Mouse (Mus musculus) C2C12 (cell line): ENCODE data around the gene Otop2. TPM values are rescaled to one million over a fixed set of nuclear protein-coding genes. Genes with fewer than 3 reads are reported as not detected.

ENCODE experiments used
- H3K27me3 ChIP-seq: one replicate; pipeline ENCODE4 v1.6.1; 2011; ENCODE audit not compliant: control insufficient read depth, insufficient read depth, insufficient read length
- H3K36me3 ChIP-seq: one replicate; pipeline ENCODE4 v1.6.1; 2011; ENCODE audit not compliant: control insufficient read depth, insufficient read depth
- H3K4me3 ChIP-seq: one replicate; pipeline ENCODE4 v1.5.1; 2011; ENCODE audit warnings: mild to moderate bottlenecking, control low read depth; ENCODE audit not compliant: poor library complexity, insufficient read depth, severe bottlenecking
- H3K79me2 ChIP-seq: one replicate; pipeline ENCODE4 v1.6.1; 2011; ENCODE audit not compliant: control insufficient read depth, insufficient read depth
- H3K79me3 ChIP-seq: one replicate; pipeline ENCODE4 v1.6.1; 2011; ENCODE audit warnings: low read depth, control low read depth
- H3ac ChIP-seq: one replicate; pipeline ENCODE3; 2011; ENCODE audit warnings: low read depth; ENCODE audit not compliant: control insufficient read depth, insufficient read length
- CEBPB ChIP-seq: IDR thresholded peaks from one replicate; pipeline ENCODE4 v1.6.1; 2011; ENCODE audit warnings: low read depth, mild to moderate bottlenecking, control low read depth, moderate library complexity
- CTCF ChIP-seq: IDR thresholded peaks from one replicate; pipeline ENCODE4 v1.5.1; 2011; ENCODE audit not compliant: control insufficient read depth, insufficient read depth, insufficient read length
- FOSL1 ChIP-seq: IDR thresholded peaks from one replicate; pipeline ENCODE4 v1.8.0; 2011; ENCODE audit warnings: mild to moderate bottlenecking, low read length; ENCODE audit not compliant: poor library complexity, insufficient read depth, severe bottlenecking
- MAX ChIP-seq: IDR thresholded peaks from one replicate; pipeline ENCODE4 v1.6.1; 2011; ENCODE audit warnings: mild to moderate bottlenecking, control low read depth
- MYOD1 ChIP-seq: IDR thresholded peaks from one replicate; pipeline ENCODE4 v1.6.1; 2011; ENCODE audit warnings: low read depth; ENCODE audit not compliant: control insufficient read depth, insufficient read length
- MYOG ChIP-seq: IDR thresholded peaks from one replicate; pipeline ENCODE4 v1.6.1; 2011; ENCODE audit not compliant: control insufficient read depth, insufficient read length; ENCODE audit errors: extremely low read depth
- USF1 ChIP-seq: IDR thresholded peaks from one replicate; pipeline ENCODE4 v1.6.1; 2011; ENCODE audit warnings: low read depth, mild to moderate bottlenecking, control low read depth, moderate library complexity
- polyA plus RNA-seq: library from polyadenylated mRNA; unstranded; fragments of >200 nt; fragmentation: generic; extraction: Trizol; gene quantifications from one replicate; pipeline ENCODE4 v1.2.1, GENCODE M21; 2012; ENCODE audit warnings: missing spikeins

The Otop2 gene
- polyA plus RNA-seq, 1 experiment, result not detected

GRCm38 (mm10) chr11:115337350-115337749, 30.4 kb downstream of the Otop2 start:
- peaks cover 69% of the 10 kb centered on the region for H3K27me3 ChIP-seq
- no peak for TF ChIP-seq MAX
- TF ChIP-seq CTCF, result no peak
- TF ChIP-seq USF1, result no peak
- TF ChIP-seq CEBPB, result no peak
- TF ChIP-seq MYOG, result no peak
- TF ChIP-seq FOSL1, result no peak
- TF ChIP-seq MYOD1, result no peak
- no peaks in the 10 kb centered on the region for H3K36me3 ChIP-seq
- no peaks in the 10 kb centered on the region for H3K79me2 ChIP-seq
- no peak overlapping the region for H3ac ChIP-seq
- no peaks in the 10 kb centered on the region for H3K79me3 ChIP-seq
- no peak overlapping the region for H3K4me3 ChIP-seq

- no peaks in the 10 kb centered on the region for H3K36me3 ChIP-seq
- H3K79me3 ChIP-seq, result no peaks in the 10 kb centered on the region
- TF ChIP-seq MYOG, result no peak
- peaks cover 64% of the 10 kb centered on the region for H3K27me3 ChIP-seq
- no peaks in the 10 kb centered on the region for H3K79me2 ChIP-seq
- H3ac ChIP-seq, result no peak overlapping the region
- H3K4me3 ChIP-seq, result no peak overlapping the region
Measured at GRCm38 (mm10) chr11:115337826-115338225, 30.9 kb downstream of the Otop2 start.

GRCm38 (mm10) chr11:115341246-115341645, 34.3 kb downstream of the Otop2 start:
- H3K4me3 ChIP-seq, result no peak overlapping the region
- no peaks in the 10 kb centered on the region for H3K79me3 ChIP-seq
- H3K27me3 ChIP-seq, result peaks cover 38% of the 10 kb centered on the region
- TF ChIP-seq MYOD1 (no peak), USF1 (no peak), CEBPB (no peak), MAX (no peak), CTCF (no peak), FOSL1 (no peak), MYOG (no peak)
- no peaks in the 10 kb centered on the region for H3K36me3 ChIP-seq
- no peaks in the 10 kb centered on the region for H3K79me2 ChIP-seq
- no peak overlapping the region for H3ac ChIP-seq

- TF ChIP-seq MYOG (no peak), CEBPB (no peak), CTCF (no peak), FOSL1 (no peak), MYOD1 (no peak), USF1 (no peak), MAX (no peak)
- H3K4me3 ChIP-seq, result no peak overlapping the region
- H3K27me3 ChIP-seq, result peaks cover 38% of the 10 kb centered on the region
- H3ac ChIP-seq, result no peak overlapping the region
- H3K79me2 ChIP-seq, result no peaks in the 10 kb centered on the region
- no peaks in the 10 kb centered on the region for H3K36me3 ChIP-seq
- no peaks in the 10 kb centered on the region for H3K79me3 ChIP-seq
Measured at GRCm38 (mm10) chr11:115341866-115342265, 34.9 kb downstream of the Otop2 start.

- TF ChIP-seq CTCF, result no peak
- TF ChIP-seq CEBPB, result no peak
- no peak for TF ChIP-seq MYOG
- TF ChIP-seq MAX, result no peak
- TF ChIP-seq MYOD1, result no peak
- no peak for TF ChIP-seq FOSL1
- no peak for TF ChIP-seq USF1
- Histone ChIP-seq H3K4me3 (no peak overlapping the region), H3K27me3 (peaks cover 21% of the 10 kb centered on the region)
Measured at GRCm38 (mm10) chr11:115344967-115345366, 38.0 kb downstream of the Otop2 start.

GRCm38 (mm10) chr11:115345515-115345914, 38.6 kb downstream of the Otop2 start:
- Histone ChIP-seq H3K79me3 (no peaks in the 10 kb centered on the region), H3K4me3 (no peak overlapping the region), H3K79me2 (no peaks in the 10 kb centered on the region), H3K36me3 (no peaks in the 10 kb centered on the region), H3ac (no peak overlapping the region), H3K27me3 (peaks cover 16% of the 10 kb centered on the region)
- TF ChIP-seq CEBPB (no peak), FOSL1 (no peak), MYOG (no peak), MAX (no peak)

More at GRCm38 (mm10) chr11:115344967-115345366, 38.0 kb downstream of the Otop2 start:
- Histone ChIP-seq H3ac (no peak overlapping the region), H3K36me3 (no peaks in the 10 kb centered on the region), H3K79me2 (no peaks in the 10 kb centered on the region), H3K79me3 (no peaks in the 10 kb centered on the region)
